Mouse (Mus musculus): ENCODE results near the gene Flnb. TPM values are rescaled to one million over a fixed set of nuclear protein-coding genes. Genes with fewer than 3 reads are reported as not detected.
A peak's percentile ranks its signal among the peaks of the same experiment; 100 is the strongest.

The Flnb gene
- total RNA-seq (2018; cell fraction: chromatin; rRNA removed), result 100 to 1,000 TPM in 3 of 26 experiments, 10 to 100 TPM in 8, 1 to 10 TPM in 15; 5.6 to 278 (median 9.5) TPM
- 10 to 100 TPM in 4 of 26 experiments, 1 to 10 TPM in 22; 3.4 to 18.0 (median 6.3) TPM for total RNA-seq (2018; cell fraction: cytosol; rRNA removed)
- total RNA-seq (2018; cell fraction: nucleus; rRNA removed), result 100 to 1,000 TPM in 1 of 26 experiments, 10 to 100 TPM in 15, 1 to 10 TPM in 10; 5.4 to 154 (median 11.8) TPM
- 2.8 to 5.3 TPM (median 3.6 TPM) in 3 replicates for polyA plus RNA-seq (2018)

- H3K36me3 ChIP-seq (ENCODE audit: inconsistent target), result no peaks in the 10 kb centered on the region
- H3K27ac ChIP-seq, result no peak within 1 kb of the TSS
- peak within 1 kb of the TSS; percentile 43 for H3K4me3 ChIP-seq (ENCODE audit: inconsistent target)
- H3K79me2 ChIP-seq (ENCODE audit: inconsistent target), result no peaks in the 10 kb centered on the region
- WGBS (ENCODE audit: missing documents), result under 1% methylated on average over 49 of the region's 49 CpGs
Observed at GRCm38 (mm10) chr14:7817770-7818462, at the start of gene Flnb. Flnb (plus strand) TSS chr14:7817957.

GRCm38 (mm10) chr14:7773714-7774389 is 43.9 kb upstream of the Flnb start:
- H3K36me3 ChIP-seq (ENCODE audit: inconsistent target), result no peaks in the 10 kb centered on the region
- H3K4me3 ChIP-seq (ENCODE audit: inconsistent target), result no peak overlapping the region
- H3K79me2 ChIP-seq (ENCODE audit: inconsistent target), result no peaks in the 10 kb centered on the region
- H3K27ac ChIP-seq, result peak overlapping the region; percentile 39
- WGBS (ENCODE audit: missing documents), result 32% methylated on average over 23 of the region's 24 CpGs

- Histone ChIP-seq H3K36me3 (ENCODE audit: inconsistent target) (no peaks in the 10 kb centered on the region), H3K27ac (no peak overlapping the region), H3K79me2 (ENCODE audit: inconsistent target) (no peaks in the 10 kb centered on the region), H3K4me3 (ENCODE audit: inconsistent target) (no peak overlapping the region)
- 46% methylated on average over 13 of the region's 13 CpGs for WGBS (ENCODE audit: missing documents)
Observed at GRCm38 (mm10) chr14:7786073-7786472, 31.7 kb upstream of the Flnb start.

- H3K4me3 ChIP-seq (ENCODE audit: inconsistent target), result no peak overlapping the region
- H3K36me3 ChIP-seq (ENCODE audit: inconsistent target), result no peaks in the 10 kb centered on the region
- H3K27ac ChIP-seq, result no peak overlapping the region
- no peaks in the 10 kb centered on the region for H3K79me2 ChIP-seq (ENCODE audit: inconsistent target)
- WGBS (ENCODE audit: missing documents), result 86% methylated on average over 7 of the region's 7 CpGs
Observed at GRCm38 (mm10) chr14:7789266-7790030, 28.3 kb upstream of the Flnb start.

- Histone ChIP-seq H3K79me2 (ENCODE audit: inconsistent target) (no peaks in the 10 kb centered on the region), H3K27ac (no peak overlapping the region), H3K4me3 (ENCODE audit: inconsistent target) (no peak overlapping the region), H3K36me3 (ENCODE audit: inconsistent target) (no peaks in the 10 kb centered on the region)
- WGBS (ENCODE audit: missing documents), result 17% methylated on average over 19 of the region's 19 CpGs
Observed at GRCm38 (mm10) chr14:7791061-7791531, 26.7 kb upstream of the Flnb start.

- Histone ChIP-seq H3K27ac (no peak within 1 kb of the TSS), H3K4me3 (ENCODE audit: inconsistent target) (no peak within 1 kb of the TSS), H3K36me3 (ENCODE audit: inconsistent target) (no peaks in the 10 kb centered on the region), H3K79me2 (ENCODE audit: inconsistent target) (no peaks in the 10 kb centered on the region)
- 11% methylated on average over 30 of the region's 30 CpGs for WGBS (ENCODE audit: missing documents)
Observed at GRCm38 (mm10) chr14:7791532-7792159, 26.1 kb upstream of the Flnb start, which contains the start of gene Gm26661. Gm26661 (plus strand) TSS chr14:7791587.

GRCm38 (mm10) chr14:7795961-7796360 is 21.8 kb upstream of the Flnb start:
- H3K27ac ChIP-seq, result no peak overlapping the region
- H3K79me2 ChIP-seq (ENCODE audit: inconsistent target), result no peaks in the 10 kb centered on the region
- no peaks in the 10 kb centered on the region for H3K36me3 ChIP-seq (ENCODE audit: inconsistent target)
- 93% methylated on average over 4 of the region's 4 CpGs for WGBS (ENCODE audit: missing documents)
- no peak overlapping the region for H3K4me3 ChIP-seq (ENCODE audit: inconsistent target)

GRCm38 (mm10) chr14:7800611-7801010 is 17.1 kb upstream of the Flnb start:
- Histone ChIP-seq H3K36me3 (ENCODE audit: inconsistent target) (no peaks in the 10 kb centered on the region), H3K79me2 (ENCODE audit: inconsistent target) (no peaks in the 10 kb centered on the region), H3K27ac (no peak overlapping the region), H3K4me3 (ENCODE audit: inconsistent target) (no peak overlapping the region)

- H3K36me3 ChIP-seq (ENCODE audit: inconsistent target), result no peaks in the 10 kb centered on the region
- H3K27ac ChIP-seq, result no peak overlapping the region
- WGBS (ENCODE audit: missing documents), result 17% methylated on average over 4 of the region's 4 CpGs
- no peaks in the 10 kb centered on the region for H3K79me2 ChIP-seq (ENCODE audit: inconsistent target)
- H3K4me3 ChIP-seq (ENCODE audit: inconsistent target), result no peak overlapping the region
Observed at GRCm38 (mm10) chr14:7801831-7802230, 15.9 kb upstream of the Flnb start.

- 8% methylated on average over 4 of the region's 4 CpGs for WGBS (ENCODE audit: missing documents)
- no peaks in the 10 kb centered on the region for H3K36me3 ChIP-seq (ENCODE audit: inconsistent target)
- H3K79me2 ChIP-seq (ENCODE audit: inconsistent target), result no peaks in the 10 kb centered on the region
- no peak overlapping the region for H3K27ac ChIP-seq
- no peak overlapping the region for H3K4me3 ChIP-seq (ENCODE audit: inconsistent target)
Observed at GRCm38 (mm10) chr14:7803874-7804557, 13.7 kb upstream of the Flnb start.

- no peaks in the 10 kb centered on the region for H3K79me2 ChIP-seq (ENCODE audit: inconsistent target)
- no peak overlapping the region for H3K27ac ChIP-seq
- no peaks in the 10 kb centered on the region for H3K36me3 ChIP-seq (ENCODE audit: inconsistent target)
- WGBS (ENCODE audit: missing documents), result 75% methylated on average over 2 of the region's 2 CpGs
- no peak overlapping the region for H3K4me3 ChIP-seq (ENCODE audit: inconsistent target)
Observed at GRCm38 (mm10) chr14:7804558-7804905, 13.2 kb upstream of the Flnb start.

GRCm38 (mm10) chr14:7807711-7808110 is 10.0 kb upstream of the Flnb start:
- Histone ChIP-seq H3K79me2 (ENCODE audit: inconsistent target) (no peaks in the 10 kb centered on the region), H3K27ac (no peak overlapping the region), H3K4me3 (ENCODE audit: inconsistent target) (no peak overlapping the region), H3K36me3 (ENCODE audit: inconsistent target) (no peaks in the 10 kb centered on the region)
- WGBS (ENCODE audit: missing documents), result 98% methylated on average over 4 of the region's 4 CpGs

GRCm38 (mm10) chr14:7808501-7808981 is 9.2 kb upstream of the Flnb start:
- Histone ChIP-seq H3K36me3 (ENCODE audit: inconsistent target) (no peaks in the 10 kb centered on the region), H3K27ac (no peak overlapping the region), H3K79me2 (ENCODE audit: inconsistent target) (no peaks in the 10 kb centered on the region), H3K4me3 (ENCODE audit: inconsistent target) (no peak overlapping the region)
- 86% methylated on average over 11 of the region's 11 CpGs for WGBS (ENCODE audit: missing documents)
